Comparison of ENCODE assay signal across 8 mouse cellular contexts in genomic region chr11:70982557-70983228, GRCm38 (mm10). TPM values are rescaled to one million over a fixed set of nuclear protein-coding genes. Genes with fewer than 3 reads are reported as not detected.
DNase-seq lines count a peak whose midpoint lies in the region; ATAC-seq lines count a peak whose summit lies in the region.

C1qbp (minus strand) TSS chr11:70983026.

- H3K27ac ChIP-seq in intestine, embryonic 16.5 days (ENCODE audit: low read length): peak within 1 kb of the TSS; percentile 73

- intact Hi-C loops in left cerebral cortex, postnatal 25 days (cut with DNase I): loop anchor here (1.0 kb wide), 1 partner anchor 70 kb away; no protein-coding TSS in a partner anchor

- peak within 1 kb of the TSS; percentile 96 for H3K9ac ChIP-seq in intestine, embryonic 16.5 days (ENCODE audit: low read depth, low read length)

- DNase-seq in adrenal gland, postnatal 10 days: peak; percentile 99
- DNase-seq in embryo, embryonic 9.5 days (ENCODE audit: extremely low spot score): peak; percentile 92
- peak; percentile 97 for DNase-seq in gastrocnemius, postnatal 4 days (ENCODE audit: low spot score in 2 of 2)
- peak; percentile 93 to 94 for DNase-seq in left cerebral cortex, postnatal 25 days (ENCODE audit: low spot score in 2 of 2)
- peak; percentile 91 for DNase-seq in mesoderm, embryonic 11.5 days (ENCODE audit: low read depth, low spot score)
- DNase-seq in right cerebral cortex, postnatal 25 days: peak; percentile 92
- peak; percentile 89 to 93 for DNase-seq in urinary bladder, postnatal 36 days (ENCODE audit: low spot score in 2 of 2)

- H3K27me3 ChIP-seq in intestine, embryonic 16.5 days (replicated peaks; ENCODE audit: control insufficient read depth, insufficient read depth, low read length): no peaks in the 10 kb centered on the region

- peak; percentile 97 for ATAC-seq in intestine, embryonic 16.5 days

- H3K36me3 ChIP-seq in intestine, embryonic 16.5 days (ENCODE audit: control insufficient read depth, insufficient read depth, low read length): peaks cover 6% of the 10 kb centered on the region

- no peaks in the 10 kb centered on the region for H3K9me3 ChIP-seq in intestine, embryonic 16.5 days (ENCODE audit: control insufficient read depth, low read length)

- H3K4me3 ChIP-seq in intestine, embryonic 16.5 days (ENCODE audit: low read length): peak within 1 kb of the TSS; percentile 98

- WGBS in intestine, embryonic 16.5 days: under 1% methylated on average over 62 of the region's 64 CpGs

- peaks cover 11% of the 10 kb centered on the region; the same call in 1 of the 2 replicates for H3K4me1 ChIP-seq in intestine, embryonic 16.5 days (ENCODE audit: control insufficient read depth, insufficient read depth, low read length)

- peak within 1 kb of the TSS; percentile 57 for H3K4me2 ChIP-seq in intestine, embryonic 16.5 days (ENCODE audit: low read depth, low read length)

RNA-seq across cellular contexts. Expression of gene C1qbp, which starts in this region (rescaled TPM):
- total RNA-seq in adrenal gland, postnatal 10 days (2021): 100 to 1,000 TPM; 254 to 262 TPM
- total RNA-seq in gastrocnemius, postnatal 4 days (2021): 100 to 1,000 TPM; 163 to 164 TPM
- polyA plus RNA-seq in intestine, embryonic 16.5 days (2015; fragmentation: Nextera tagmentation; extraction: Ambion mirVana): 331 and 372 TPM in 2 replicates
- total RNA-seq in left cerebral cortex, postnatal 25 days (2021): 10 to 100 TPM; 94.2 to 98.5 TPM

Comparison
In these comparisons a context has a peak if more than half of its experiments do, and no peak if none do; other contexts are left out.
1. Peak in every context shown above with its lines: DNase-seq, ATAC-seq, H3K4me3 ChIP-seq and H3K27ac ChIP-seq.